Mouse (Mus musculus): ENCODE data around the gene Pxmp2.

- TF ChIP-seq CTCF (IDR thresholded peaks at IDR 0.05; ENCODE audit: borderline replicate concordance, control insufficient read depth, extremely low read depth, insufficient read depth, low read length, poor library complexity) (peak; percentile 30; the same call in 1 of the 2 replicates), POLR2A (IDR thresholded peaks at IDR 0.05; ENCODE audit: control insufficient read depth, extremely low read depth, insufficient read depth, low read length, poor library complexity) (peak; percentile 84)
Measured at GRCm38 (mm10) chr5:110230780-110231461, 55.1 kb downstream of the Pxmp2 start, which contains the start of gene Ankle2.
